Mouse (Mus musculus): ENCODE data around the gene Chd5. TPM values are rescaled to one million over a fixed set of nuclear protein-coding genes. Genes with fewer than 3 reads are reported as not detected.

Chd5 gene
- polyA plus RNA-seq, 1 experiment = 1.0 TPM

GRCm38 (mm10) chr4:152344651-152345050 lies 6.2 kb downstream of the Chd5 start:
- peaks cover 4% of the 10 kb centered on the region for H3K27me3 ChIP-seq (ENCODE audit: control insufficient read depth, insufficient read depth, insufficient read length)
- TF ChIP-seq POLR2AphosphoS2 (IDR thresholded peaks at IDR 0.05; ENCODE audit: insufficient read length, low read depth) = no peak
- TF ChIP-seq MYOD1 (IDR thresholded peaks at IDR 0.05; ENCODE audit: control insufficient read depth in 1 of 3, insufficient read length in 2 of 3, low read depth in 2 of 3) = no peak
- TF ChIP-seq TCF3 (IDR thresholded peaks at IDR 0.05; ENCODE audit: insufficient read length, low read depth) = no peak
- TF ChIP-seq E2F4 (IDR thresholded peaks at IDR 0.05; ENCODE audit: insufficient read depth) = no peak
- no peak for TF ChIP-seq REST (IDR thresholded peaks at IDR 0.05; ENCODE audit: insufficient read depth, insufficient read length)
- no peak for TF ChIP-seq MYOG (IDR thresholded peaks at IDR 0.05; ENCODE audit: control insufficient read depth in 1 of 3, insufficient read depth in 1 of 3, insufficient read length in 2 of 3, low read depth in 2 of 3)
- TF ChIP-seq POLR2A (IDR thresholded peaks at IDR 0.05; ENCODE audit: insufficient read length, low read depth) = no peak

GRCm38 (mm10) chr4:152345120-152345889 lies 6.9 kb downstream of the Chd5 start:
- Histone ChIP-seq H3K4me2 (ENCODE audit: low read depth) (peak overlapping the region; percentile 65), H3ac (ENCODE audit: control insufficient read depth, insufficient read length) (no peak overlapping the region), H3K79me2 (ENCODE audit: control insufficient read depth, insufficient read depth) (no peaks in the 10 kb centered on the region), H3K36me3 (ENCODE audit: control insufficient read depth, insufficient read depth) (no peaks in the 10 kb centered on the region), H3K4me3 (no peak overlapping the region), H3K27me3 (ENCODE audit: control insufficient read depth, insufficient read depth, insufficient read length) (no peaks in the 10 kb centered on the region)
- TF ChIP-seq TCF12 (IDR thresholded peaks at IDR 0.05; ENCODE audit: insufficient read depth, poor library complexity, severe bottlenecking) (no peak), MAX (IDR thresholded peaks at IDR 0.05; ENCODE audit: low read depth) (no peak), CEBPB (IDR thresholded peaks at IDR 0.05; ENCODE audit: insufficient read depth, poor library complexity, severe bottlenecking) (peak; percentile 87), POLR2AphosphoS2 (IDR thresholded peaks at IDR 0.05; ENCODE audit: insufficient read length, low read depth) (no peak), MYOD1 (IDR thresholded peaks at IDR 0.05; ENCODE audit: control insufficient read depth in 1 of 3, insufficient read length in 2 of 3, low read depth in 2 of 3) (peak in 2 of 3 experiments; percentile 76 to 85), REST (IDR thresholded peaks at IDR 0.05; ENCODE audit: insufficient read depth, insufficient read length) (no peak), USF1 (IDR thresholded peaks at IDR 0.05; ENCODE audit: low read depth) (no peak), TCF3 (IDR thresholded peaks at IDR 0.05; ENCODE audit: insufficient read length, low read depth) (no peak), MYOG (IDR thresholded peaks at IDR 0.05; ENCODE audit: control insufficient read depth in 1 of 3, insufficient read depth in 1 of 3, insufficient read length in 2 of 3, low read depth in 2 of 3) (peak in 2 of 3 experiments; percentile 24 to 79)

More at GRCm38 (mm10) chr4:152344651-152345050, 6.2 kb downstream of the Chd5 start:
- H3ac ChIP-seq (ENCODE audit: control insufficient read depth, insufficient read length) = no peak overlapping the region
- H3K79me2 ChIP-seq (ENCODE audit: control insufficient read depth, insufficient read depth) = no peaks in the 10 kb centered on the region
- no peak overlapping the region for H3K4me3 ChIP-seq
- peak overlapping the region; percentile 65 for H3K4me2 ChIP-seq (ENCODE audit: low read depth)
- no peaks in the 10 kb centered on the region for H3K36me3 ChIP-seq (ENCODE audit: control insufficient read depth, insufficient read depth)

GRCm38 (mm10) chr4:152349837-152350381 lies 11.5 kb downstream of the Chd5 start:
- TF ChIP-seq TCF12 (IDR thresholded peaks at IDR 0.05; ENCODE audit: insufficient read depth, poor library complexity, severe bottlenecking) (no peak), POLR2A (IDR thresholded peaks at IDR 0.05; ENCODE audit: insufficient read length, low read depth) (no peak), MYOG (IDR thresholded peaks at IDR 0.05; ENCODE audit: control insufficient read depth in 1 of 3, insufficient read depth in 1 of 3, insufficient read length in 2 of 3, low read depth in 2 of 3) (no peak), POLR2AphosphoS2 (IDR thresholded peaks at IDR 0.05; ENCODE audit: insufficient read length, low read depth) (no peak), TCF3 (IDR thresholded peaks at IDR 0.05; ENCODE audit: insufficient read length, low read depth) (no peak), MYOD1 (IDR thresholded peaks at IDR 0.05; ENCODE audit: control insufficient read depth in 1 of 3, insufficient read length in 2 of 3, low read depth in 2 of 3) (no peak), MAX (IDR thresholded peaks at IDR 0.05; ENCODE audit: low read depth) (no peak), CEBPB (IDR thresholded peaks at IDR 0.05; ENCODE audit: insufficient read depth, poor library complexity, severe bottlenecking) (no peak), REST (IDR thresholded peaks at IDR 0.05; ENCODE audit: insufficient read depth, insufficient read length) (no peak), USF1 (IDR thresholded peaks at IDR 0.05; ENCODE audit: low read depth) (no peak), E2F4 (IDR thresholded peaks at IDR 0.05; ENCODE audit: insufficient read depth) (no peak), SRF (IDR thresholded peaks at IDR 0.05; ENCODE audit: control insufficient read depth, insufficient read length, low read depth) (no peak)
- no peak overlapping the region for H3ac ChIP-seq (ENCODE audit: control insufficient read depth, insufficient read length)
- H3K4me2 ChIP-seq (ENCODE audit: low read depth) = no peak overlapping the region
- H3K79me2 ChIP-seq (ENCODE audit: control insufficient read depth, insufficient read depth) = no peaks in the 10 kb centered on the region
- H3K36me3 ChIP-seq (ENCODE audit: control insufficient read depth, insufficient read depth) = no peaks in the 10 kb centered on the region
- H3K4me3 ChIP-seq = no peak overlapping the region
- H3K27me3 ChIP-seq (ENCODE audit: control insufficient read depth, insufficient read depth, insufficient read length) = no peaks in the 10 kb centered on the region

- H3K4me2 ChIP-seq (ENCODE audit: low read depth) = no peak overlapping the region
- no peaks in the 10 kb centered on the region for H3K79me2 ChIP-seq (ENCODE audit: control insufficient read depth, insufficient read depth)
- H3ac ChIP-seq (ENCODE audit: control insufficient read depth, insufficient read length) = no peak overlapping the region
- no peak overlapping the region for H3K4me3 ChIP-seq
- no peak for TF ChIP-seq MYOD1 (IDR thresholded peaks at IDR 0.05; ENCODE audit: control insufficient read depth in 1 of 3, insufficient read length in 2 of 3, low read depth in 2 of 3)
- no peak for TF ChIP-seq TCF12 (IDR thresholded peaks at IDR 0.05; ENCODE audit: insufficient read depth, poor library complexity, severe bottlenecking)
- no peak for TF ChIP-seq POLR2A (IDR thresholded peaks at IDR 0.05; ENCODE audit: insufficient read length, low read depth)
- no peak for TF ChIP-seq POLR2AphosphoS2 (IDR thresholded peaks at IDR 0.05; ENCODE audit: insufficient read length, low read depth)
- no peak for TF ChIP-seq SRF (IDR thresholded peaks at IDR 0.05; ENCODE audit: control insufficient read depth, insufficient read length, low read depth)
- no peak for TF ChIP-seq REST (IDR thresholded peaks at IDR 0.05; ENCODE audit: insufficient read depth, insufficient read length)
- TF ChIP-seq TCF3 (IDR thresholded peaks at IDR 0.05; ENCODE audit: insufficient read length, low read depth) = no peak
- no peak for TF ChIP-seq MYOG (IDR thresholded peaks at IDR 0.05; ENCODE audit: control insufficient read depth in 1 of 3, insufficient read depth in 1 of 3, insufficient read length in 2 of 3, low read depth in 2 of 3)
- no peak for TF ChIP-seq USF1 (IDR thresholded peaks at IDR 0.05; ENCODE audit: low read depth)
- no peak for TF ChIP-seq MAX (IDR thresholded peaks at IDR 0.05; ENCODE audit: low read depth)
- no peak for TF ChIP-seq E2F4 (IDR thresholded peaks at IDR 0.05; ENCODE audit: insufficient read depth)
- no peak for TF ChIP-seq CEBPB (IDR thresholded peaks at IDR 0.05; ENCODE audit: insufficient read depth, poor library complexity, severe bottlenecking)
- no peaks in the 10 kb centered on the region for H3K36me3 ChIP-seq (ENCODE audit: control insufficient read depth, insufficient read depth)
- no peaks in the 10 kb centered on the region for H3K27me3 ChIP-seq (ENCODE audit: control insufficient read depth, insufficient read depth, insufficient read length)
These were observed 12.4 kb downstream of the Chd5 start for GRCm38 (mm10) chr4:152350722-152351421.

Measured in myocyte (in vitro differentiated cells).